18 mouse cellular contexts compared by ENCODE assay signal in the genomic region with DNA sequence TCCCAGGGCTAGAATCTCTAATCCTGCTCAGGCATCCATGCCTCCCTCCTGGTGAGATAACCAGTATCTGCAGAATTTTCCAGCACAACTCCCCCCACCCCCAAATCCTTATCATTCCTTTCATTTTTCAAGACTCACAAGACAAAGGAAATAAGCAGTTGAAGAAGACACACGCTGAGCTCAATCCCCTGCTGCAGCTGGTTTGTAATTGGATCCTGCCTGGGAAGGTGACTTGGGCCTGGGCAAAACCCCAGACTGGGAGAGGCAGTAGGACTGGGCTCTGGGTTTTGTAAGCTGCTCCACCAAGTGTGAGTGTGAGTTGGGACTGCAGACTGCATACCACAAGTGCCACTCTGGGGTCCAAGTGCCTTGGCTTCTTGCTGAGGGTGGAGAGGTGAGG. TPM values are rescaled to one million over a fixed set of nuclear protein-coding genes. Genes with fewer than 3 reads are reported as not detected.
A peak's percentile ranks its signal among the peaks of the same experiment; 100 is the strongest.
DNase-seq lines count a peak whose midpoint lies in the region; ATAC-seq and TF ChIP-seq lines count a peak whose summit lies in the region.
"Had no signal": no experiment of that assay in that cellular context is flagged by ENCODE, and none has a peak within 500 bp of the region (broad histone marks: within the 10 kb centered on the region; RNA-seq: fewer than 3 reads in every experiment).

No protein-coding gene starts in this region.

- no peak for TF ChIP-seq CTCF in hindbrain, postnatal 0 days (IDR thresholded peaks at IDR 0.05; ENCODE audit: low read depth)

- no peak overlapping the region for H3K27ac ChIP-seq in hindbrain, embryonic 10.5 days
- no peak overlapping the region for H3K27ac ChIP-seq in hindbrain, postnatal 0 days
- H3K27ac ChIP-seq in embryonic facial prominence, embryonic 10.5 days (replicated peaks) = peak overlapping the region; percentile 31; the same call in 1 of the 2 replicates
- H3K27ac ChIP-seq: forebrain, embryonic 10.5 days; macrophage; midbrain, embryonic 12.5 days had no signal

- no peak overlapping the region for H3K4me3 ChIP-seq in hindbrain, embryonic 10.5 days
- no peak overlapping the region for H3K4me3 ChIP-seq in hindbrain, postnatal 0 days (ENCODE audit: low read length)
- no peak overlapping the region for H3K4me3 ChIP-seq in embryonic facial prominence, embryonic 10.5 days
- H3K4me3 ChIP-seq: forebrain, embryonic 10.5 days; midbrain, embryonic 12.5 days had no signal

- no peaks in the 10 kb centered on the region for H3K9me3 ChIP-seq in hindbrain, embryonic 10.5 days
- H3K9me3 ChIP-seq in hindbrain, postnatal 0 days (ENCODE audit: low read length) = no peaks in the 10 kb centered on the region
- no peaks in the 10 kb centered on the region for H3K9me3 ChIP-seq in embryonic facial prominence, embryonic 10.5 days
- H3K9me3 ChIP-seq: forebrain, embryonic 10.5 days; midbrain, embryonic 12.5 days had no signal

- H3K36me3 ChIP-seq in hindbrain, embryonic 10.5 days = no peaks in the 10 kb centered on the region
- no peaks in the 10 kb centered on the region for H3K36me3 ChIP-seq in hindbrain, postnatal 0 days (ENCODE audit: insufficient read depth, low read length)
- H3K36me3 ChIP-seq in embryonic facial prominence, embryonic 10.5 days (replicated peaks) = no peaks in the 10 kb centered on the region
- H3K36me3 ChIP-seq: forebrain, embryonic 10.5 days; midbrain, embryonic 12.5 days had no signal

- no peak overlapping the region for H3K4me2 ChIP-seq in hindbrain, postnatal 0 days (ENCODE audit: low read depth, low read length)
- H3K4me2 ChIP-seq: midbrain, embryonic 12.5 days had no signal

- 0 out of 2 replicates have a peak, but pooled peaks cover 3% of the 10 kb centered on the region for H3K4me1 ChIP-seq in hindbrain, embryonic 10.5 days (replicated peaks)
- H3K4me1 ChIP-seq in hindbrain, postnatal 0 days (ENCODE audit: insufficient read depth, low read length) = no peaks in the 10 kb centered on the region
- peaks cover 17% of the 10 kb centered on the region for H3K4me1 ChIP-seq in embryonic facial prominence, embryonic 10.5 days
- H3K4me1 ChIP-seq: midbrain, embryonic 12.5 days had no signal

- peak; percentile 7 for DNase-seq in hindbrain, embryonic 10.5 days (ENCODE audit: low spot score)
- DNase-seq in hindbrain, postnatal 0 days (ENCODE audit: low spot score) = no peak
- peak; percentile 24 for DNase-seq in NIH3T3 (ENCODE audit: low read depth)
- peak; percentile 23 for DNase-seq in embryonic facial prominence, embryonic 10.5 days (ENCODE audit: low spot score)
- DNase-seq in gastrocnemius, postnatal 25 days = peak; percentile 29
- DNase-seq in layer of hippocampus, postnatal 10 days (ENCODE audit: low spot score in 2 of 2) = no peak
- DNase-seq: adrenal gland, postnatal 14 days; cerebellum, adult 9-10 months; kidney, adult 9 months; kidney, postnatal 36 days; liver; lung, adult 2 months; retina, postnatal 1 day had no signal

- no peak for ATAC-seq in hindbrain, postnatal 0 days
- ATAC-seq in CD4-positive, CD25-positive, alpha-beta regulatory T cell, adult 4 months = no peak
- ATAC-seq: activated CD4-positive, CD25-positive, alpha-beta regulatory T cell, adult 4 months had no signal

- no peak overlapping the region for H3K9ac ChIP-seq in hindbrain, postnatal 0 days (replicated peaks; ENCODE audit: low read length)
- H3K9ac ChIP-seq: midbrain, embryonic 12.5 days had no signal

- 0% methylated on average over 1 of the region's 1 CpGs for WGBS in hindbrain, embryonic 10.5 days
- 9% methylated on average over 1 of the region's 1 CpGs for WGBS in hindbrain, postnatal 0 days
- 2% methylated on average over 1 of the region's 1 CpGs for WGBS in embryonic facial prominence, embryonic 10.5 days

- no peaks in the 10 kb centered on the region for H3K27me3 ChIP-seq in hindbrain, embryonic 10.5 days (ENCODE audit: insufficient read depth, poor library complexity, severe bottlenecking)
- H3K27me3 ChIP-seq in hindbrain, postnatal 0 days (ENCODE audit: insufficient read depth, low read length) = no peaks in the 10 kb centered on the region
- no peaks in the 10 kb centered on the region for H3K27me3 ChIP-seq in embryonic facial prominence, embryonic 10.5 days (replicated peaks; ENCODE audit: low read depth, poor library complexity, severe bottlenecking)
- H3K27me3 ChIP-seq: midbrain, embryonic 12.5 days had no signal

RNA-seq across cellular contexts. Expression of a gene that starts 41.9 kb away (rescaled TPM):
- 11.7 and 11.8 TPM in 2 replicates for polyA plus RNA-seq in hindbrain, embryonic 10.5 days (2016; fragmentation: Nextera tagmentation; extraction: Ambion mirVana)
- 35.5 and 40.1 TPM in 2 replicates for total RNA-seq in hindbrain, postnatal 0 days (2014; rRNA removed)
- 51.8 and 59.8 TPM in 2 replicates for polyA plus RNA-seq in hindbrain, postnatal 0 days (2015; fragmentation: Nextera tagmentation; extraction: Ambion mirVana)
- polyA plus RNA-seq in embryonic facial prominence, embryonic 10.5 days (2016; fragmentation: Nextera tagmentation; extraction: Ambion mirVana) = 22.0 and 30.2 TPM in 2 replicates
- 10 to 100 TPM; 33.3 to 44.8 TPM for total RNA-seq in gastrocnemius, postnatal 25 days (2021)
- 100 to 1,000 TPM in 1 of 2 experiments, 10 to 100 TPM in 1; 64.4 to 105 TPM for polyA plus RNA-seq in CD4-positive, CD25-positive, alpha-beta regulatory T cell, adult 4 months (2017; shearing (Covaris generic))
- 10 to 100 TPM; 23.2 to 23.3 TPM for total RNA-seq in layer of hippocampus, postnatal 10 days (2021)

Comparison
In these comparisons a context has a peak if more than half of its experiments do, and no peak if none do; other contexts are left out.
1. DNase-seq: peak in hindbrain, embryonic 10.5 days (single experiment), NIH3T3 (single experiment), embryonic facial prominence, embryonic 10.5 days (single experiment) and gastrocnemius, postnatal 25 days (single experiment); none in hindbrain, postnatal 0 days (single experiment) and layer of hippocampus, postnatal 10 days (0 of 2).